Mouse (Mus musculus) brain, embryonic 14.5 days (tissue): ENCODE measurements around the gene Irf4. TPM values are rescaled to one million over a fixed set of nuclear protein-coding genes. Genes with fewer than 3 reads are reported as not detected.
A peak's percentile ranks its signal among the peaks of the same experiment; 100 is the strongest.

Experiments used
- DNase-seq: peaks from one replicate; pipeline ENCODE4 v3.0.0-alpha.2; 2011; ENCODE audit warnings: low read depth
- CTCF ChIP-seq: fragments of 200-500 bp; IDR thresholded peaks from 2 replicates; pipeline ENCODE4 v1.5.1; 2012; ENCODE audit warnings: inconsistent platforms, mild to moderate bottlenecking, moderate library complexity, borderline replicate concordance; ENCODE audit not compliant: insufficient read depth, insufficient read length; ENCODE audit errors: extremely low read depth
- POLR2A ChIP-seq: fragments of 200-500 bp; IDR thresholded peaks from 2 replicates; pipeline ENCODE4 v1.6.1; 2012; ENCODE audit warnings: mild to moderate bottlenecking, inconsistent platforms, borderline replicate concordance; ENCODE audit not compliant: poor library complexity, insufficient read depth, insufficient read length, severe bottlenecking; ENCODE audit errors: extremely low read depth
- polyA plus RNA-seq: library from polyadenylated mRNA; depleted of rRNA; stranded (reverse); fragments of >200 nt; gene quantifications from 2 replicates; pipeline ENCODE4 v1.2.3, GENCODE M21; 2012

Irf4 gene
- polyA plus RNA-seq, 1 experiment: 0.05 TPM

DNA sequence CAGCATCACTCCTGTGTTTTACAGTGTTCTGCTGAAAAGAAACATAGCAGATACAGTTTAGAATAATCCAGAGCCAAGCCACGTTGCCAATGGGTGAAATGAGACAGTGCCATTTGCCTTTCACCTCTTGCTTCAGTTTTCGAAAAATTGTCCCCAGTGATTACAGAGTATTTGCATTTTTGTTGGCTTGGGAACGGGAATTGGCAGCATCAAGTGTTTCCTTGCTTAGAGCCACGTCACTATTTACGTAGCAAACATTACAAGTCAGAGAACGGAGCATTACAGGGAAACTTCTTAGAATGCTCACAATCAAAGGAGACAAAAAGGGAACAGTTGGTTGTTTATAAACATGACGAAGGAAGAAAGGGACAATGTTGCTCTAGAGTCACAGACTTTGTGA, 3.9 kb upstream of the Irf4 start:
- no peak for DNase-seq
- TF ChIP-seq POLR2A (no peak), CTCF (no peak)

DNA sequence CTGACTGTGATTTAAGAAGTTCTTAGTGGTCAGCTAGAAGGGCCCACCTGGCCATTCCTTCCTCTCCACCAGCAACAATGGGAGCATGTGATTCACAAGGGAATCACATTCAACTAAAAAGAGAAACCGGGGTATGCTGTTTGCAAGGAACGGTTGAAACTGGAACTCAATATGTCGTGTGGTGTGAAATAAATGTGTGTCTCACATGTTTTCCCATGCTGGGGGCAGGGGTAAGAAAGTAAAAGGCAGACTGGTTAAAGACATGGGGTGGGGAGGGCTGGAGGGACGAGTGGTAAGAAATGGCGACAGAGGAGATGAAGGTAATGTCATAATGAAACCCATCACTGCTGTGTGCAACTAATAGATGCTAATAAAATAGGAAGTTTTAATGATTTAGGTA, 2.0 kb upstream of the Irf4 start:
- no peak for TF ChIP-seq POLR2A
- no peak for TF ChIP-seq CTCF

DNA sequence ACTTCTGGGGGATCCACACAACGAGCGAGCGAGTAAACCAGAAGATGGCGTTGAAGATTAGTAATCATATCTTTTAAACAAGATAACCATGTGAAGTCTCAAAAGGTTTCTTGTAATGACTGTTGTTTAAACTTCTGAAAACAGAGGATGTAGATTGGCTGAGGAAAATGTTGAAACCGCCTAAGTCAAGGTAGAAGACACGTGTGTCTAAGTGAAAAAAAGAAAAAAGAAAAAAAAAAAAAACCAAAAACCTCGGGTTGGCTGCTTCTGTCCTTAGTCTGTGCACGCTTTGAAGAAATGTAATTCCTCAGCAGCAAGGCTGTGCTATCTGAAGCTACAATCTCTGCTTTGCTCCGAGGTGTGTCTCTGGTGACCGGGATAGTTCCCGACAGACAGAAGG, 1.5 kb upstream of the Irf4 start:
- DNase-seq: no peak
- no peak for TF ChIP-seq CTCF
- no peak for TF ChIP-seq POLR2A

More for the DNA sequence above, 2.0 kb upstream of the Irf4 start:
- no peak for DNase-seq

GRCm38 (mm10) chr13:30748321-30748720, 705 bp upstream of the Irf4 start:
- TF ChIP-seq CTCF (no peak), POLR2A (no peak)
- no peak for DNase-seq

DNA sequence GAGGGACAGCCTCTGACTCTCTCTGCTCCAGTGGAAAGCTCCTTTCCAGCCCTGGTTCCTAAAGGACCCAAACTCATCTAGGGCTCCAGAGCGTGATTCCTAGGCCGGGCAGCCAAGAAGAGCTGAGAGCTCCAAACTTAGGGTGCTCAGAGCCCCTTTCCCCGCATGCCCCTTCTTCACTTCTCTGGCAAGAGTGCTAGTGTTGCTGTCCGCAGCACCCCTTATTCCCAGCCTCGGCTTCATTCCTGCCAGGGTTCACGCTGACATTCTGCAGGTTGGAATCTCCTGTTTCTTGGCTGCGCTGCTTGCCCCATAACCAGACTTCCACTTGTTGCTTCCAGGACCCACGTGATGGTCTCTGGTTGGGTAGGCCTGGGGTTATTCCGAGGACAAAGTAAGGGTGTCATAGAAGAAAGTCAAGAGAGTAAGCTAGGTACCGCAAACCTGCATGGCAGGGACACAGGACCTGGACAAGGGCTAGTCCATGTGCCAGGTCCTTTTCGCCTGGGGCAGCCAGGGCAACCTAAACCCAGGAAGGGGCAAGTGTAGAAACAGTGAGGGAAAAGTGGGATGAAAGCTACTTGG, 623 bp downstream of the Irf4 start:
- no peak for TF ChIP-seq POLR2A
- no peak for TF ChIP-seq CTCF
- peak; percentile 9 for DNase-seq

DNA sequence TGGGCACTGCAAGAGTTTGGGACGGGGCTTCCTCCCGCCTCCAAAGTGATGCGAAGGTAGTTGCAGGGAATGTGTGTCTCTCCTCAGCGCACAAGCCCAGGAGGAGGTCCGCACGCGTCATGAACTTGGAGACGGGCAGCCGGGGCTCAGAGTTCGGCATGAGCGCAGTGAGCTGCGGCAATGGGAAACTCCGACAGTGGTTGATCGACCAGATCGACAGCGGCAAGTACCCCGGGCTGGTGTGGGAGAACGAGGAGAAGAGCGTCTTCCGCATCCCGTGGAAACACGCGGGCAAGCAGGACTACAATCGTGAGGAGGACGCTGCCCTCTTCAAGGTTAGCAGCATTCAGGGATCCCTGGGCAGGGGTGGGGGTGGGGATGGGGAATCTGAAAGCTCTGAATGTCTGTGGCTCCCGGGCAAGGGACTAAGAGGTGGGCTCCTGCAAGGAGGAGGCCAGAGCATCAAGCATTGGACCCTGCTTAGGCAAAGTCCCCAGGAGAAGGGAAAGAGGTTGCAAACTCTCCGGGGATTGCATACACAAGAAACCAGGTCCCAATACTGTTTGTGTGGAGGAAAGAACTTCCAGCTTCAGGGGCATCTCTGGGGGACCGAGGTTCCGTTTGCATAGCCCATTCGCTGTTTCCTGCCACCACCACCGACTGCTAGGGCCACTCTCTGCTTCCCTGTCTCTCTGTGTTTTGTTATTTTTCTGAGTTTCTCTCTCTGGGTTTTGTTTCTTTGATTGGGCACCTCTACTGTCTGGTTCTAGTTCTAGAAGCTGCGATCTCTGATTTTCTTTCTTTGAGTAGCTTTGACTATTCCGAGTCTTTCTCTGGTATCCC, 1.7 kb downstream of the Irf4 start:
- TF ChIP-seq CTCF: no peak
- no peak for TF ChIP-seq POLR2A
- peak; percentile 35 for DNase-seq

- no peak for DNase-seq
- no peak for TF ChIP-seq CTCF
- TF ChIP-seq POLR2A: no peak
Measured at GRCm38 (mm10) chr13:30751304-30751580, 2.2 kb downstream of the Irf4 start.

GRCm38 (mm10) chr13:30752581-30753187, 3.7 kb downstream of the Irf4 start:
- no peak for TF ChIP-seq CTCF
- no peak for TF ChIP-seq POLR2A
- no peak for DNase-seq

GRCm38 (mm10) chr13:30753441-30753840, 4.4 kb downstream of the Irf4 start:
- DNase-seq: no peak
- TF ChIP-seq CTCF: no peak
- TF ChIP-seq POLR2A: no peak

DNA sequence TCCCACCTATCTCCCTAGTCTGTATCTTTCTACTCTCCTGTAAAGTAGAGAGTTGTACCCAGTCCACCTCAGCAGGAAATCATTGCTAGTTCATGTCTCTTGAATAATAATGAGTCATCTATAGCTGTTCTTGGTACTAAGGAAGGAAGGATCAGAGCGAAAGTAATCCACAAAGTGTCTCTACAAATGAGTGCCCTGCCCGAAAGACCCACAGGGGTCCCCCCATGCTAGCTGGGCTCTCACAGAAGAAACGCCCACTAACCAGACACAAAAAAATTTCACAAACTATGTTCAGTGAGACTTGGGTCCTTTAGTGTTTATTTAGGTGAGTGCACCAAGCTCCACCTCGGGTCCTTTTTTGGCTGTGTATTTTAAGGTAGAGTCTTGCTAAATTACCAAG, 5.0 kb downstream of the Irf4 start:
- no peak for DNase-seq
- no peak for TF ChIP-seq POLR2A

- TF ChIP-seq CTCF (no peak), POLR2A (no peak)
- DNase-seq: no peak
Measured at GRCm38 (mm10) chr13:30754825-30755476, 5.9 kb downstream of the Irf4 start.

- no peak for DNase-seq
- no peak for TF ChIP-seq CTCF
- TF ChIP-seq POLR2A: no peak
Measured at GRCm38 (mm10) chr13:30755577-30755976, 6.6 kb downstream of the Irf4 start.
